Comparison of ENCODE assay signal across 16 mouse cellular contexts in genomic region chr11:82712681-82713080, GRCm38 (mm10). TPM values are rescaled to one million over a fixed set of nuclear protein-coding genes. Genes with fewer than 3 reads are reported as not detected.
DNase-seq lines count a peak whose midpoint lies in the region; ATAC-seq and TF ChIP-seq lines count a peak whose summit lies in the region.
"Had no signal": no experiment of that assay in that cellular context is flagged by ENCODE, and none has a peak within 500 bp of the region (broad histone marks: within the 10 kb centered on the region; RNA-seq: fewer than 3 reads in every experiment).

No protein-coding gene starts in this region.

- DNase-seq in left cerebral cortex, postnatal 4 days, result peak; percentile 74
- DNase-seq in left cerebral cortex, adult 18-20 months (ENCODE audit: low spot score in 2 of 2), result no peak
- no peak for DNase-seq in neural tube, embryonic 10.5 days (ENCODE audit: extremely low spot score, low spot score)
- peak; percentile 56 for DNase-seq in limb, embryonic 14.5 days (ENCODE audit: low spot score)
- DNase-seq in retina, embryonic 14.5 days (ENCODE audit: low spot score), result no peak
- DNase-seq: adrenal gland, adult 2 months; adrenal gland, postnatal 25 days; cerebellum, adult 2 months; gastrocnemius, postnatal 14 days; heart, postnatal 36 days had no signal

- H3K9ac ChIP-seq in forebrain, embryonic 13.5 days, result no peak overlapping the region
- H3K9ac ChIP-seq in forebrain, embryonic 15.5 days (replicated peaks), result no peak overlapping the region
- H3K9ac ChIP-seq in neural tube, embryonic 14.5 days (replicated peaks; ENCODE audit: low read depth, low read length), result no peak overlapping the region
- H3K9ac ChIP-seq in limb, embryonic 14.5 days (ENCODE audit: low read depth, low read length, severe bottlenecking), result 0 out of 2 replicates have a peak overlapping the region, but pooled peaks have one; percentile 12
- H3K9ac ChIP-seq: embryonic facial prominence, embryonic 13.5 days; heart, embryonic 13.5 days; hindbrain, embryonic 15.5 days had no signal

- H3K4me2 ChIP-seq in forebrain, embryonic 13.5 days, result no peak overlapping the region
- no peak overlapping the region for H3K4me2 ChIP-seq in forebrain, embryonic 15.5 days (replicated peaks)
- H3K4me2 ChIP-seq in neural tube, embryonic 14.5 days (ENCODE audit: low read depth, low read length), result no peak overlapping the region
- H3K4me2 ChIP-seq in limb, embryonic 14.5 days (replicated peaks; ENCODE audit: low read depth, low read length, severe bottlenecking), result no peak overlapping the region
- H3K4me2 ChIP-seq: embryonic facial prominence, embryonic 13.5 days; heart, embryonic 13.5 days; hindbrain, embryonic 15.5 days had no signal

- TF ChIP-seq POLR2A in limb, embryonic 14.5 days (IDR thresholded peaks at IDR 0.05; ENCODE audit: borderline replicate concordance, extremely low read depth, insufficient read depth, insufficient read length), result no peak

- no peaks in the 10 kb centered on the region for H3K36me3 ChIP-seq in forebrain, embryonic 13.5 days (ENCODE audit: poor library complexity, severe bottlenecking)
- H3K36me3 ChIP-seq in forebrain, embryonic 15.5 days, result no peaks in the 10 kb centered on the region
- no peaks in the 10 kb centered on the region for H3K36me3 ChIP-seq in neural tube, embryonic 14.5 days (ENCODE audit: control insufficient read depth, insufficient read depth, low read length)
- no peaks in the 10 kb centered on the region for H3K36me3 ChIP-seq in limb, embryonic 14.5 days (ENCODE audit: control insufficient read depth, insufficient read depth, low read length)
- H3K36me3 ChIP-seq: embryonic facial prominence, embryonic 13.5 days; heart, embryonic 13.5 days; hindbrain, embryonic 15.5 days had no signal

- H3K4me1 ChIP-seq in forebrain, embryonic 13.5 days, result peaks cover 5% of the 10 kb centered on the region; the same call in 1 of the 2 replicates
- peaks cover 7% of the 10 kb centered on the region; the same call in 1 of the 2 replicates for H3K4me1 ChIP-seq in forebrain, embryonic 15.5 days
- no peaks in the 10 kb centered on the region for H3K4me1 ChIP-seq in neural tube, embryonic 14.5 days (ENCODE audit: control insufficient read depth, insufficient read depth, low read length)
- 0 out of 2 replicates have a peak, but pooled peaks cover 13% of the 10 kb centered on the region for H3K4me1 ChIP-seq in limb, embryonic 14.5 days (ENCODE audit: control insufficient read depth, insufficient read depth, low read length)
- H3K4me1 ChIP-seq: heart, embryonic 13.5 days; hindbrain, embryonic 15.5 days had no signal

- peak; percentile 45; the same call in 1 of the 2 replicates for ATAC-seq in forebrain, embryonic 13.5 days
- no peak for ATAC-seq in forebrain, embryonic 15.5 days (replicated peaks)
- ATAC-seq in neural tube, embryonic 14.5 days (ENCODE audit: low read depth), result peak; percentile 11; the same call in 1 of the 2 replicates
- no peak for ATAC-seq in limb, embryonic 14.5 days (ENCODE audit: low FRiP score, low read depth)

- no peaks in the 10 kb centered on the region for H3K9me3 ChIP-seq in forebrain, embryonic 13.5 days (replicated peaks)
- no peaks in the 10 kb centered on the region for H3K9me3 ChIP-seq in forebrain, embryonic 15.5 days
- H3K9me3 ChIP-seq in neural tube, embryonic 14.5 days (ENCODE audit: control insufficient read depth, low read length), result no peaks in the 10 kb centered on the region
- H3K9me3 ChIP-seq in limb, embryonic 14.5 days (ENCODE audit: control insufficient read depth, low read length), result no peaks in the 10 kb centered on the region
- H3K9me3 ChIP-seq: embryonic facial prominence, embryonic 13.5 days; heart, embryonic 13.5 days; hindbrain, embryonic 15.5 days had no signal

- no peak overlapping the region for H3K4me3 ChIP-seq in forebrain, embryonic 13.5 days
- H3K4me3 ChIP-seq in forebrain, embryonic 15.5 days, result no peak overlapping the region
- no peak overlapping the region for H3K4me3 ChIP-seq in neural tube, embryonic 14.5 days (ENCODE audit: low read depth, low read length)
- no peak overlapping the region for H3K4me3 ChIP-seq in limb, embryonic 14.5 days (replicated peaks; ENCODE audit: low read length)
- H3K4me3 ChIP-seq: embryonic facial prominence, embryonic 13.5 days; heart, embryonic 13.5 days; hindbrain, embryonic 15.5 days had no signal

- H3K27me3 ChIP-seq in forebrain, embryonic 13.5 days, result no peaks in the 10 kb centered on the region
- H3K27me3 ChIP-seq in forebrain, embryonic 15.5 days, result no peaks in the 10 kb centered on the region
- no peaks in the 10 kb centered on the region for H3K27me3 ChIP-seq in neural tube, embryonic 14.5 days (ENCODE audit: control insufficient read depth, insufficient read depth, low read length)
- 0 out of 2 replicates have a peak, but pooled peaks cover 2% of the 10 kb centered on the region for H3K27me3 ChIP-seq in limb, embryonic 14.5 days (ENCODE audit: control insufficient read depth, insufficient read depth, low read length)
- H3K27me3 ChIP-seq: embryonic facial prominence, embryonic 13.5 days; hindbrain, embryonic 15.5 days had no signal

- H3K27ac ChIP-seq in forebrain, embryonic 13.5 days, result no peak overlapping the region
- no peak overlapping the region for H3K27ac ChIP-seq in forebrain, embryonic 15.5 days (replicated peaks)
- no peak overlapping the region for H3K27ac ChIP-seq in neural tube, embryonic 14.5 days (ENCODE audit: low read depth, low read length)
- no peak overlapping the region for H3K27ac ChIP-seq in limb, embryonic 14.5 days (replicated peaks; ENCODE audit: low read depth, low read length)
- H3K27ac ChIP-seq: embryonic facial prominence, embryonic 13.5 days; heart, embryonic 13.5 days; hindbrain, embryonic 15.5 days had no signal

- intact Hi-C loops in left cerebral cortex, postnatal 4 days (cut with DNase I), result no loop called here

- WGBS in forebrain, embryonic 13.5 days, result 86% methylated on average over 3 of the region's 3 CpGs
- 83% methylated on average over 3 of the region's 3 CpGs for WGBS in forebrain, embryonic 15.5 days
- 86% methylated on average over 3 of the region's 3 CpGs for WGBS in neural tube, embryonic 14.5 days
- WGBS in limb, embryonic 14.5 days, result 62% methylated on average over 3 of the region's 3 CpGs

RNA-seq across cellular contexts. Expression of gene Cct6b, which starts 51.4 kb away (rescaled TPM):
- 0.18 and 0.42 TPM in 2 replicates for polyA plus RNA-seq in forebrain, embryonic 13.5 days (2015; fragmentation: Nextera tagmentation; extraction: Ambion mirVana)
- 0.23 and 0.28 TPM in 2 replicates for polyA plus RNA-seq in forebrain, embryonic 15.5 days (2015; fragmentation: Nextera tagmentation; extraction: Ambion mirVana)
- under 1 TPM; 0.28 to 0.32 TPM for total RNA-seq in left cerebral cortex, postnatal 4 days (2021)
- total RNA-seq in left cerebral cortex, adult 18-20 months (2021), result under 1 TPM; 0.21 to 0.26 TPM
- polyA plus RNA-seq in neural tube, embryonic 14.5 days (2014; fragmentation: Nextera tagmentation; extraction: Ambion mirVana), result 0.33 and 0.44 TPM in 2 replicates
- polyA plus RNA-seq in limb, embryonic 14.5 days (2012; rRNA removed), result 0.33 TPM in 1 of 2 replicates, not detected in the other
- polyA plus RNA-seq in limb, embryonic 14.5 days (2014; fragmentation: Nextera tagmentation; extraction: Ambion mirVana), result 0.25 and 0.37 TPM in 2 replicates

RNA-seq across cellular contexts. Expression of gene Zfp830, which starts 51.5 kb away (rescaled TPM):
- polyA plus RNA-seq in forebrain, embryonic 13.5 days (2015; fragmentation: Nextera tagmentation; extraction: Ambion mirVana), result 34.8 and 38.1 TPM in 2 replicates
- polyA plus RNA-seq in forebrain, embryonic 15.5 days (2015; fragmentation: Nextera tagmentation; extraction: Ambion mirVana), result 32.4 and 36.4 TPM in 2 replicates
- total RNA-seq in left cerebral cortex, postnatal 4 days (2021), result 10 to 100 TPM; 15.1 to 15.5 TPM
- total RNA-seq in left cerebral cortex, adult 18-20 months (2021), result 10 to 100 TPM; 15.3 to 18.0 TPM
- 29.0 and 31.3 TPM in 2 replicates for polyA plus RNA-seq in neural tube, embryonic 14.5 days (2014; fragmentation: Nextera tagmentation; extraction: Ambion mirVana)
- 11.2 and 18.7 TPM in 2 replicates for polyA plus RNA-seq in limb, embryonic 14.5 days (2012; rRNA removed)
- polyA plus RNA-seq in limb, embryonic 14.5 days (2014; fragmentation: Nextera tagmentation; extraction: Ambion mirVana), result 32.4 and 35.0 TPM in 2 replicates

Comparison
In these comparisons a context has a peak if more than half of its experiments do, and no peak if none do; other contexts are left out.
1. ATAC-seq: peak in forebrain, embryonic 13.5 days (single experiment) and neural tube, embryonic 14.5 days (single experiment); none in forebrain, embryonic 15.5 days (single experiment) and limb, embryonic 14.5 days (single experiment).
2. DNase-seq: peak in left cerebral cortex, postnatal 4 days (single experiment) and limb, embryonic 14.5 days (single experiment); none in left cerebral cortex, adult 18-20 months (0 of 2), neural tube, embryonic 10.5 days (single experiment) and retina, embryonic 14.5 days (single experiment).